Mouse (Mus musculus) spleen, postnatal 14 days (tissue): Measurements from ENCODE around the gene Msantd2.
A peak's percentile ranks its signal among the peaks of the same experiment; 100 is the strongest.

Source experiments
- DNase-seq, 2 experiments: peaks; one replicate each; pipeline ENCODE4 v3.0.0; 2021 to 2022; ENCODE audit warnings: low spot score in 2 of 2

Msantd2 gene

DNA sequence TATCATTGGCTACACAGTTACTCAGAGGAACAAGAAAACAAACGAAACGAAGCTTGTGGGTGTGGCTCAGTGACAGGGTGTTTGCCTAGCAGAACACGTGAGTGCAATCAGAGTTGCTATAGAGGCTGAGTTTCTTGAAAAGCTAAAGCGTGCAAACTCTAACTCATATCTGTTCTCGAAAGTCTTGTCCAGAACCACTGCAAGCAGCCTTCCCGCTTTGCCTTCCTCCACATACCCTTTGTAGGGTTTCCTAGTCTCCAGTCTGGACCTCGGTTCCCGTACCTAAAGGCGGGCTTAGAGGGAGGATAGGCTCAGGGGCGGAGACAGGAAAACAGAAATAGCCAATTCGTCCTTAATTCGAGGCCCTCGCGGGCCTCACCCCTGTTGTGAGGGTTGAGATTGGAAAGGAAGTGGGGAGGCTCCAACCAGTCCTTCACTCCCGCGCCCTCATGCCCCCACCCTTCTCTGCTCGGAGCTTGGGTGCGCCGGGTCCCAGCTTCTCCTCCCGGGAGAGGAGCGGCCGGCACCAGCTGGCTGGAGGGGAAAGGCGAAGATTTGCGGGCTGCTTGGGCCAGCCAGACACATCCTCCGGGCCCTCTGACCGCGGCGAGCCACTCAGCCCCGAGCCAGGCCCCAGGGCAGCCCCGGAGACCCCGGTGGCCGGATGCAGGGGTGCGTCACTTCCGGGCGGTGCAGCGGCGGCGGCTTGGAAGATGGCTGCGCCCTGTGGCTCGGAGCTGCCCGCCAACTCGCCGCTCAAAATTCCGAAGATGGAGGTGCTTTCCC lies at the start of gene Msantd2:
Gene Msantd2, plus strand, starts transcription at position 709 of the 786 bp plus-strand sequence.
- peak; percentile 69 to 85 for DNase-seq

GRCm38 (mm10) chr9:37452401-37452800 lies 36.7 kb upstream of the Msantd2 start:
- DNase-seq, result no peak

DNA sequence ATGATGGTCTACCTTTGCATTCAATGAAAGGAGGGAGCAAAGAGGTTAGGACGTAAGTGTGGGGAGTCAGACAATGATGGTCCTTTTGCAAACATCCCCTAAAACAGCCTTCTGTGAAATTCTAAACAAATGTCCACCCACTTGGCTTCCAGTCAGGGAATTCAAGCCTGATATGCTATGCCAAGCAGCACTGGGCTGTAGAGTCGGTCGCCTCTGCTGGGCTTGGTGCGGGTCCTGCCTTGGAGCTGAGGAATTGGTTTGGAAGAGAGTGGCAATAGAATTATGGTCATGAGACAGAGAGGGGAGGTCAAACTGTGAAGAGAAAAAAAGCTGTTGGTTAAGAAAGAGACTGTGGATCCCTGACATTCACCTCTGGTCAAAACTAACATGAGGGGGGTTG lies 35.8 kb upstream of the Msantd2 start:
- DNase-seq, result no peak

DNA sequence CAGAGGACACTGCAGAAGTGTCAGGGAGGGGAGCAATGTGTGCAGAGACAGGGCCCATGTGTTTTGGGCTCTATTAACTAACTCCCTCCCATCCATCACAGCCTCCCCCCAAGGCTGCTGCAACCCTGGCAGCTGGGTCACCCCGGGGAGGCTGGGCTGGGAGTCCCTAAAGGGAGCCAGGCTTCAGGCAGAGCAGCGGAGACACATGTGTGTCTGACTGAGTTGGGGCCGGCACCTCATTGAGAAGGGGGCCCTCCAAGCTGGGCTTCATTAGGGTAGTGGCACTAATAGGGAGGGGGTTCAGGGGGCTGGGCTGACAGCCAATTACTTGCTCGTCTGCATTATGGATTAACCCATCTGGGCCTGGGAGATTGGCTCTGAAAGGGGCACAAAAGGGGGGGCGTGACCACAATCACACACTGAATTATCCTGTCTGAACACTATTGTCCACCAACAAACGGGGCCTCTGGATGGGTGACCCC lies 35.1 kb upstream of the Msantd2 start:
- no peak for DNase-seq

GRCm38 (mm10) chr9:37454991-37455390 lies 34.1 kb upstream of the Msantd2 start:
- DNase-seq, result no peak

DNA sequence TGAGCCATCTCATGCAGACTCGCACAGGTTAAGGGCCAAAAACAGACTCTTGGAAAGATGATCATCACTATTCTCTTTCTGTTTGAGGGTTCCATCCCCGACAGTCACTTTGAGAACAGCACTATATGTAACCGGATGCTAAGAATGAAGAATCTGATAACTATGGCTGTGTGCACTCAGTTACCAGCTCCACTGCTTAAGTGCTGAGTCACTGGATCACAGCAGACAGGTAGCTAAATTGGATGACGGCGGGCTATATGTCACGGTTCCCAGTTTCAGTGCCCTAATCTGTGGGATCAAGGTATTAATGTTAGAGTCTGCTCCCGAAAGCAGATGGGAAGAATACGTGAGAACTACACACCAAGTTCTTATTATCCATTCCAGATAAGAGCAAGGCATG lies 33.3 kb upstream of the Msantd2 start:
- no peak for DNase-seq

DNA sequence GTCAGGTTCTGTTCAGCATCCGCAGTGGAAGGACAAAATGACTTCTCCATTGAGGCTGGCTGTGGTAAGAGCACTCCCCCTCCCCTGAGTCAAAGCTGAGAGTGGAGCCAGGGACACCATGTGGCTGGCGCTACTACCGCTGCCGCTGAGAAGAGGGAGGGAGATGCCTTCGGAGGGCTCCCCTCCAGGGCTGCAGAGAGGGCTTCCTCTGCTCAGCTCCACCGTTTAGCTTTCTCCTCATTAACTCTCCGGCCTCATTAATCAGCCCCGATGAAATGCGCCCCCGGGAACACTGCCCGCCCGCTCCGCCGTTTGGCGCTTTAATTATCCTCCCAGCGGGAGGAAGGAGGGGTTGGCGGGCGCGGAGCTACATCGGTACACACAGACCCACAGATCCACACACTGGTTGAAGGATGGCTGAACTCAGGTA lies 32.6 kb upstream of the Msantd2 start:
- no peak for DNase-seq

DNA sequence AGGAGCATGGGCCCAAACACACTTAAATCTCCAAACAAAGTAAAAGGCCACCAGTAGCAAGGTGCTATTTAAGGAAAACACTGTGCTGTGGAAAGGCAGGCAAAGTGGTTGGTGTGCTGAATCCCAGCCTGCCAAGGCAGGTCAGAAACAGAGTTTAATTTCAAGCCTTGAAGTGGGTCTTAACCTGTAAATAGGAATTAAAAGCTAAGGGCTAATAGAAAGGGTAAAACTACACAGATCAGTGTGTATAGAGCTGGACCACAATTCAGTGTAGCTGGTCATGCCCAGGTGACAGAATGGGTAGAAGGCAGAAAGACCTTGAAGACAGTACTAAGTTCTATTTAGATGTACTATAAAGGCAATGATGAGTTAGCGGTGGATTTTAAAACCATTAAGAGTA lies 32.0 kb upstream of the Msantd2 start:
- no peak for DNase-seq

- no peak for DNase-seq
Measured at GRCm38 (mm10) chr9:37459665-37460042, 29.5 kb upstream of the Msantd2 start.

DNA sequence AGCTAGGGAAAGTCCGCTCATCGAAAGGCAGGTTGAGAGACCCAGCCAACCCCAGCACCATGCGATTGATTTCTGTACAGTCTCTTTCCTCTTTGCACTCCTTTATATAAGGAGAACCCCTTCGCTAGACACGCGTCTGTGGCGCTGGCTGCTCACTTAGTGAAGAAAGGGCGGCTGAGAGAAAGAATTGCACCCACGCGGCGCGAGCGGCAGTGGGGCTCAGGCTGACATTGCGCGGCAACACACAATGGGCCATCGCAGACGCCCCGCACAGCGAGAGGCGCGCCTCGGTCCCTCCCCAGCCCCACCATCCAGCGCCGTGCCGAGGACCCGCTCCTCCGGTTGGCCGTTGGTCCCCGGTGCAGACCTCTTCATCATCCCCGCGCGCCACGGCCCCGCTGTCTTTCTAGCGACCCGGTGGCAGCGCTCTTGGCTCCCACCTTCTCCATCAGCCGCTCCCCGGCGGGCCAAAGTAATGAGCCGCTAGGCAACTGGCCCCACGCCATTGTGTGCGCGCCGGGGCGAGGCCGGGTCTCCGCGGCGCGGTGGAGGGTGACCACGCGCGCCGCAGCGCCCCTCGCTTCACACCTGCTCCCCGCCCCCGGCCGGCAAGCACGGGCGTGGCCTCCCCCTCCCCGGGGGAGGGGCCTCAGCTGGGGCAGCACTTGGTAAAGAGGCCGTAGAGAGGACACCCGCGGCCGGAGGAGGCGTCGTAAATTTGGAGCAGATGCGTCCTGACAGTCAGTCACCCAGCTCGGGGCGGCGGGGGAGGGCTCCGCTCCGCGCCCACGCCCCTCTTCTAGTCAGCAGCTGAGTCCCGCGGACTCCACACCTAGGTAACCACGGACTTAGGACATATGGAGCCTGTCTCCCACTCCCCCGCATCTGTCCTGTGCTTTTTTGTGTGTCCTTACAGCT lies 28.8 kb upstream of the Msantd2 start:
- no peak for DNase-seq

DNA sequence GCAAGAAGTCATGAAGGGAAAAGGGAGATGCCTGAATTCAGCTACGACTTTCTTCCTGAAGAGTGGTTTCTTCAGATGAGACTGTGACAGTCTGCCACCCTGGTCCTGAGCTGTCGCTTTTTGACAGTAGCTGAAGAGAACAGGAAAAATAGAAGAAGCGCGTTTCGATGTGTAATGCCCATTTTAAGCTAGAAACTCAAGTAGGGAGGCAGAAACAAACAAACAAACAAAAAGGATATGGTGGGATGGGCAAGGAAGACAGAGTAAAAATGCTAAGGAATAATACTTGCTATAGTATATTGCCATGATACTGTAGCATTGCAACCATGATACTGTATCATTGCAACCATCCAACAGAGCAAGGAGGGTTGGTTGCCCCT lies 28.2 kb upstream of the Msantd2 start:
- DNase-seq, result no peak

- no peak for DNase-seq
Measured at GRCm38 (mm10) chr9:37461571-37461970, 27.5 kb upstream of the Msantd2 start.

DNA sequence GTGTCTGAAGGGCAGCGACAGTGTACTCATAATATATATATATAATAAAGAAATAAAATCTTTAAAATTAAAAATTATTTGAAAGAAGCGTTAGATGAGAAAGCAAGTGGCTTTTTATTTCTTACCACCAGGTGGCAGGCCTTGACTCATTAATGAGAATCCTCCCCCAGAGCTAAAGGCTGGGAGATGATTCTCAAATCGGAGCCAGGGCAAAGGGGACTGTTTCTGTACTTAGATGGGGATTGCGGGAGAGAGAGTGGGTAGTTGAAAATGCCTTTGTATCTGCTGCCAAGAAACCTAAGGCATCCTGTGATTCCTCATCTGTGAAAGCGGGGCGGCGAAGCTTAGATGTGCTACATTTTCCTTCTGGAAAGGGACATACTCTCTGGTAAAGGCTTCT lies 26.4 kb upstream of the Msantd2 start:
- peak in 1 of 2 experiments; percentile 16 for DNase-seq

DNA sequence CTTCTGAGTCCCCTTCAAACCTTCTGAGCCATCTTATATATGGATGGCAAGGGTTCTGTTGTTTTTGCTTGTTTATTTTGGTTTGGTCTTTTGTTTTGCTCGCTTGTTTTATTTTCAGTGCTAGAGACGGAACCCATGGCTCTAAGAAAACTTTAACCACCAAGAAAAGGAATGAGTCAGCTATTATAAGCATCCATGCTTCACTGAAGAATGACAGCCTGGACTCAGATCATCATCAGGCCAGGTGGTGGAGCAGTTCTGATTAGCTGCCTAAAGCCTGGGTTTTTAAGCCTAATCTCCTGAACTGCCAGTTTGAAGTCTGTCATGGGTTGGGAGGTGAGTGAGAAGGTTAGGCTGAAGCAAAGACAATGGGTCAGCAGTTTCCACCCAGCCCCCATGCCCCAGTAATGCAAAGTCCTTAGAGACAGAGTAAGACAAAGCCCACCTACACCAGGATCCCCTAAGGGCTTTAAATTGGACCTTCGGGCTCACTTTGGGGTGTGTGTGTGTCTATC lies 15.5 kb upstream of the Msantd2 start:
- no peak for DNase-seq

- no peak for DNase-seq
Measured at GRCm38 (mm10) chr9:37474923-37475322, 14.2 kb upstream of the Msantd2 start.

DNA sequence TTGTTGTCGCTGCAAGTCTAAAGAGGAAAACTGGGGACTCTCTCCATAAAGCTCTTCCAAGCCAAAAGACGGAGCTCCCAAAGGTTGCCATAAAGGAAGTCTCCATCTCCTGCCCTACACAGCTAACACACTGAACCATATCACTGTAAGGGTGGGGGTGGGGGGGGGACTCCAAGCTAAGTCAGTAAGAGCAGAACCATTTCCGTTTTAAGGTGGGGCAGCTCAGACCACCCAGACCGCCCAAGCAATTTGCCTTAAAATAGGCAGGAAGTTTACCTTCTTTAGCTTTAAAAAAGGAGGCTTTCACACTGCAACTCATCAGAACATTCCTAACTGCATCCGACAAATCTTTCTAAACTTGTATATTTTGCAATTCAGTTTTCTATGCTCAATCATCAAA lies 4.0 kb upstream of the Msantd2 start:
- no peak for DNase-seq

DNA sequence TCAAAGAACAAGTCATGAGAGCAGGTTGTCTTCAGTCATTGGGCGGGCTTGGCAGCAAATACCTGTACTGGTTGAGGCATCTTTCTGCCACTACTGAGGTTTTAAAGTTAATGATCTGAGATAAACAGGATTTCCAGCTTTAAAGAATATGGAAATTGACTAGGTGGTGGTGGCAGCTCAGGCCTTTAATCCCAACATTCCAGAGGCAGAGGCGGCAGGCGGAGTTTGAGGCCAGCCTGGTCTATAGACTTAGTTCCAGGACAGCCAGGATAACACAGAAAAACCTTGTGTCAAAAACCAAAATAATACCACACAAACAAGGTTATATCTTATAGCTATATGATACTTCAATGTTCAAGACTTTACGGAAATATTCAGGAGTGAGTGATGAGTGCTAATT lies 1.1 kb upstream of the Msantd2 start:
- DNase-seq, result no peak

DNA sequence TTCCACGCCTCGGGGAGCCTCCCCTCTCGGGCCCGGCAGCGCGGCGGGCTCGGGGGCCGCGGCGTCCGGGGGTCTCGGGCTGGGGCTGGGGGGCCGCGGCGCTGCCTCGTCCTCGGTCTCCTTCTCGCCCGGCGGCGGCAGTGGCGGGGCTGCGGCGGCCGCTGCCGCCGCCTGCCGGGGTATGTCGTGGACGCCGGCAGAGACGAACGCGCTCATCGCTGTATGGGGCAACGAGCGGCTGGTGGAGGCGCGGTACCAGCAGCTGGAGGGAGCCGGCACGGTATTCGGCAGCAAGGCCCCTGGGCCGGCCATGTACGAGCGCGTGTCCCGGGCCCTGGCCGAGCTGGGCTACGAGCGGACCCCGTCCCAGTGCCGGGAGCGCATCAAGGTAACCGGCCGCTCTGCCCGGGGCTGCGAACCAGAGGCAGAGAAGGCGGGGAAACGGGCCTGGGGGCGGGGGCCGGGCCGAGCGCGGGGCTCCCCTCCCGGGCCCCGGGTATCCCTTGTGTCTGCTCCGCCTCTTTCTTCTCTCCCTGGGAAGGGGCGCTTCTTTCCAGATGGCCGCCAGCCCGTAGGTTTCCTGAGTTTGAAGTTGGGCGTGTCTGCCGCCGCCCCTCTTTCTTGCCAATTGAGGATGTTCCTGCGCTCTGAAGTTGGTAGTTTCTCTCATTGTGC lies 464 bp downstream of the Msantd2 start:
- DNase-seq, result peak; percentile 7 to 17

DNA sequence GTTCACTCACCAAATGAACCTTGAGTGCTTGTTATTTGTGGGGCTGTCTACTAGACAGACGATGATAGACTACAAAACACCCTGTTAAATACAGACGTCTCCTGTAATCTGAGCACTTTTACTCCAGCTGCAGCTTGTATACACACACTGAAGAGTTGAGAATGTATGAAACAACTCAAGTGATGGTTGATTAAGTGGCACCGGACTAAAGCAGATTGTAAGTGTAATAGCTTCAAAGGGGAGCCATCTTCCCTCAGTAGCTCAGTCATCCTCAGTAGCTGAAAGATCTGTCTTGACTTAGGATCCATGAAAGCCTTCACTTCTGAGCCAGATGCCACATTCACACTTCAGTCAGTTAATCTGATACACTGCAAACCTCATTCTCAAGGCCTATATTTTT lies 6.6 kb downstream of the Msantd2 start:
- no peak for DNase-seq

DNA sequence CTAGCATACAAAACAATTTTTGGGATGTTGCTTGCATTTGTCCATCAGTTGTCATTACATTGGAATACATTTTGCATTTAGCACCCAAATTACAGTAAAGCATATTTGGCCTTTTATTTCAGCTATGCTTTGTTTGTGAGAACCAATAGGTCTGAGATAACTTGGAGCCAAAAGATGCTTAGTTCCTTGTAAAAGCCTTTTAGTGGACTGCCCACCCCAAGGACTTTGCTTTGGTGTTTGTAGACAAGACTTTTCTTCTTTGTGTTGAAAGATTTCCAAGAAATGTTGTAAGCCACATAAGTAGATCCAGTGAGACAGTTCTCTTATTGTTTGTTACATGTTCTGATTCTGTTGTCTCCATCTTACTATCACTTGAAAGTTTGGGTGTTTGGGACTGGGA lies 7.2 kb downstream of the Msantd2 start:
- DNase-seq, result no peak

DNA sequence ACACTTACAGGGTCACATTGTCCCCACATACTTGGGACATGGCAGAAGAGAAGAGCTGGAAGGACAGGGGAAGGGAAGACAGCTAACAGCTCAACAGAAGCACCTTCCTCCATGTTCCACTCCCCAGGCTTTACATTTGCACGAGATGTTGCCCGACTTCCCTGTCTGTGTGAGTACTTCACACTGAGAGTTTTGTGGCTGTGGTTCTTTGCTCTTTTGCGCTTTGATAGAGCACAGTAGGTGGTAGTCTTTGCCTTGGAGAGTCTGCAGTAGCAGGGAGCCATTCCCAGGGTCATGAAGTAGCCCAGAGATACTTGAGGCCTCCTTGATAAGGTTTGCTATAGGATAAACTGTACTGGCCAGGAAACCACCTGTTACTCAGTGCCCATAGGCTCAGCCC lies 11.1 kb downstream of the Msantd2 start:
- no peak for DNase-seq

GRCm38 (mm10) chr9:37501170-37501569 lies 12.1 kb downstream of the Msantd2 start:
- no peak for DNase-seq
